8 mouse cellular contexts compared by ENCODE assay signal in the genomic region with DNA sequence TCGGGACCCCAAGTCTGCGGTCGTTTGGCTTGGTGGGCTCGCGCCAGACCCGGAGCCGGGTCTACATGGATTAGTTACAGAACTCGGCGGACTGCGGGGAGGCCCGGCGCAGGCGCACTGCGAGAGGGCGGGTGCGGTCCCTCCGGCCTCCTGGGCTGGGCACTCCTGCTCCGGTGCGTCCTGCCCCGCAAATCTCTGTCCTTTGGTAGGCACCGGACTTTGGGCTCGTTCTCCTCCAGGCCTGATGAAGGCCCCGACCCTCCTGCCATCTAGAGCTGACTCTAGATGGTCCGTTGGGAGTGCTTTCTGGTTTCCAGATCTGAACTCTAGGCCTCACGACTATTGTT. TPM values are rescaled to one million over a fixed set of nuclear protein-coding genes. Genes with fewer than 3 reads are reported as not detected.
DNase-seq lines count a peak whose midpoint lies in the region; ATAC-seq and TF ChIP-seq lines count a peak whose summit lies in the region.

No protein-coding gene starts in this region.

- intact Hi-C loops in heart, postnatal 10 days (cut with DNase I) = no loop called here

- no peak; the same call in 1 of the 2 replicates for TF ChIP-seq EP300 in heart, postnatal 0 days (IDR thresholded peaks at IDR 0.05; ENCODE audit: low read depth)

- peak overlapping the region; percentile 93 for H3K4me3 ChIP-seq in heart, postnatal 0 days (ENCODE audit: low read depth, low read length)
- H3K4me3 ChIP-seq in bone marrow macrophage, adult 2 months (ENCODE audit: insufficient read depth, low read length) = peak overlapping the region; percentile 94
- peak overlapping the region; percentile 83 for H3K4me3 ChIP-seq in hindbrain, embryonic 16.5 days (ENCODE audit: low read length)
- H3K4me3 ChIP-seq in midbrain, embryonic 15.5 days = peak overlapping the region; percentile 63

- peak overlapping the region; percentile 74 for H3K4me2 ChIP-seq in heart, postnatal 0 days (ENCODE audit: low read depth, low read length)
- peak overlapping the region; percentile 87 for H3K4me2 ChIP-seq in hindbrain, embryonic 16.5 days (ENCODE audit: low read length)
- peak overlapping the region; percentile 58 for H3K4me2 ChIP-seq in midbrain, embryonic 15.5 days

- no peak for TF ChIP-seq CTCF in heart, postnatal 0 days (IDR thresholded peaks at IDR 0.05; ENCODE audit: low read depth)
- TF ChIP-seq CTCF in bone marrow macrophage, adult 2 months (IDR thresholded peaks at IDR 0.05; ENCODE audit: low read depth, low read length) = no peak

- no peak for DNase-seq in heart, postnatal 0 days (ENCODE audit: low spot score)
- DNase-seq in heart, postnatal 10 days = no peak
- DNase-seq in left cerebral cortex, adult 9 months (ENCODE audit: low spot score in 2 of 2) = no peak
- no peak for DNase-seq in thymus, postnatal 25 days
- DNase-seq in gastrocnemius, postnatal 10 days = no peak

- peak overlapping the region; percentile 77 for H3K9ac ChIP-seq in heart, postnatal 0 days (replicated peaks; ENCODE audit: low read depth, low read length)
- H3K9ac ChIP-seq in hindbrain, embryonic 16.5 days (ENCODE audit: low read depth, low read length) = peak overlapping the region; percentile 91
- peak overlapping the region; percentile 70 for H3K9ac ChIP-seq in midbrain, embryonic 15.5 days

- ATAC-seq in heart, postnatal 0 days (ENCODE audit: insufficient read depth, low read depth) = peak; percentile 80
- ATAC-seq in hindbrain, embryonic 16.5 days = peak; percentile 88
- ATAC-seq in midbrain, embryonic 15.5 days (replicated peaks) = peak; percentile 88

- no peaks in the 10 kb centered on the region for H3K27me3 ChIP-seq in heart, postnatal 0 days (ENCODE audit: control insufficient read depth, insufficient read depth, low read length)
- no peaks in the 10 kb centered on the region for H3K27me3 ChIP-seq in hindbrain, embryonic 16.5 days (replicated peaks; ENCODE audit: control insufficient read depth, insufficient read depth, low read length)
- H3K27me3 ChIP-seq in midbrain, embryonic 15.5 days (replicated peaks) = no peaks in the 10 kb centered on the region

- peaks cover 10% of the 10 kb centered on the region for H3K4me1 ChIP-seq in heart, postnatal 0 days (ENCODE audit: control insufficient read depth, insufficient read depth)
- peaks cover 6% of the 10 kb centered on the region for H3K4me1 ChIP-seq in bone marrow macrophage, adult 2 months (ENCODE audit: control insufficient read depth, insufficient read depth, low read length)
- H3K4me1 ChIP-seq in hindbrain, embryonic 16.5 days (ENCODE audit: control insufficient read depth, insufficient read depth, low read depth, low read length) = peaks cover 11% of the 10 kb centered on the region
- H3K4me1 ChIP-seq in midbrain, embryonic 15.5 days = peaks cover 22% of the 10 kb centered on the region

- peaks cover 9% of the 10 kb centered on the region for H3K36me3 ChIP-seq in heart, postnatal 0 days (replicated peaks; ENCODE audit: control insufficient read depth, insufficient read depth, low read length)
- no peaks in the 10 kb centered on the region; the same call in 1 of the 2 replicates for H3K36me3 ChIP-seq in hindbrain, embryonic 16.5 days (ENCODE audit: control insufficient read depth, insufficient read depth, low read length)
- H3K36me3 ChIP-seq in midbrain, embryonic 15.5 days (replicated peaks) = no peaks in the 10 kb centered on the region

- TF ChIP-seq POLR2A in bone marrow macrophage, adult 2 months (IDR thresholded peaks at IDR 0.05; ENCODE audit: borderline replicate concordance, low read depth, low read length) = no peak

- H3K9me3 ChIP-seq in heart, postnatal 0 days (replicated peaks; ENCODE audit: control insufficient read depth, low read length) = no peaks in the 10 kb centered on the region
- H3K9me3 ChIP-seq in hindbrain, embryonic 16.5 days (ENCODE audit: control insufficient read depth, low read length) = no peaks in the 10 kb centered on the region
- H3K9me3 ChIP-seq in midbrain, embryonic 15.5 days = no peaks in the 10 kb centered on the region

- 0% methylated on average over 25 of the region's 25 CpGs for WGBS in heart, postnatal 0 days
- under 1% methylated on average over 25 of the region's 25 CpGs for WGBS in hindbrain, embryonic 16.5 days
- under 1% methylated on average over 25 of the region's 25 CpGs for WGBS in midbrain, embryonic 15.5 days

- H3K27ac ChIP-seq in heart, postnatal 0 days (ENCODE audit: low read depth) = peak overlapping the region; percentile 94
- H3K27ac ChIP-seq in bone marrow macrophage, adult 2 months (ENCODE audit: insufficient read depth, low read depth, low read length) = peak overlapping the region; percentile 56
- peak overlapping the region; percentile 82 for H3K27ac ChIP-seq in hindbrain, embryonic 16.5 days (ENCODE audit: low read depth, low read length)
- peak overlapping the region; percentile 77 for H3K27ac ChIP-seq in midbrain, embryonic 15.5 days

RNA-seq across cellular contexts. Expression of a gene that starts 2.4 kb away (rescaled TPM):
- 45.9 and 47.1 TPM in 2 replicates for total RNA-seq in heart, postnatal 0 days (2014; rRNA removed; ENCODE audit: low replicate concordance)
- 155 and 186 TPM in 2 replicates for polyA plus RNA-seq in heart, postnatal 0 days (2015; fragmentation: Nextera tagmentation; extraction: Ambion mirVana)
- 10 to 100 TPM; 96.0 to 99.9 TPM for total RNA-seq in heart, postnatal 10 days (2021)
- 84.9 and 104 TPM in 2 replicates for polyA plus RNA-seq in bone marrow macrophage, adult 2 months (2012; ENCODE audit: insufficient read depth, insufficient read length, missing spikeins)
- polyA plus RNA-seq in hindbrain, embryonic 16.5 days (2015; fragmentation: Nextera tagmentation; extraction: Ambion mirVana) = 144 and 165 TPM in 2 replicates
- polyA plus RNA-seq in midbrain, embryonic 15.5 days (2015; fragmentation: Nextera tagmentation; extraction: Ambion mirVana) = 147 TPM in 2 replicates
- total RNA-seq in gastrocnemius, postnatal 10 days (2021) = 10 to 100 TPM; 88.6 to 89.5 TPM

RNA-seq across cellular contexts. Expression of a gene that starts 48.9 kb away (rescaled TPM):
- total RNA-seq in heart, postnatal 0 days (2014; rRNA removed; ENCODE audit: low replicate concordance) = not detected in 2 replicates
- polyA plus RNA-seq in heart, postnatal 0 days (2015; fragmentation: Nextera tagmentation; extraction: Ambion mirVana) = not detected in 2 replicates
- not detected for total RNA-seq in heart, postnatal 10 days (2021)
- polyA plus RNA-seq in bone marrow macrophage, adult 2 months (2012; ENCODE audit: insufficient read depth, insufficient read length, missing spikeins) = not detected in 2 replicates
- 1.4 and 2.0 TPM in 2 replicates for polyA plus RNA-seq in hindbrain, embryonic 16.5 days (2015; fragmentation: Nextera tagmentation; extraction: Ambion mirVana)
- 0.26 TPM in 1 of 2 replicates, not detected in the other for polyA plus RNA-seq in midbrain, embryonic 15.5 days (2015; fragmentation: Nextera tagmentation; extraction: Ambion mirVana)
- not detected for total RNA-seq in gastrocnemius, postnatal 10 days (2021)
